Mouse (Mus musculus): ENCODE measurements around the gene Cpa1.
A peak's percentile ranks its signal among the peaks of the same experiment; 100 is the strongest.

The Cpa1 gene

GRCm38 (mm10) chr6:30673764-30674561, 34.9 kb downstream of the Cpa1 start:
- no peak for DNase-seq (ENCODE audit: low read depth)

DNA sequence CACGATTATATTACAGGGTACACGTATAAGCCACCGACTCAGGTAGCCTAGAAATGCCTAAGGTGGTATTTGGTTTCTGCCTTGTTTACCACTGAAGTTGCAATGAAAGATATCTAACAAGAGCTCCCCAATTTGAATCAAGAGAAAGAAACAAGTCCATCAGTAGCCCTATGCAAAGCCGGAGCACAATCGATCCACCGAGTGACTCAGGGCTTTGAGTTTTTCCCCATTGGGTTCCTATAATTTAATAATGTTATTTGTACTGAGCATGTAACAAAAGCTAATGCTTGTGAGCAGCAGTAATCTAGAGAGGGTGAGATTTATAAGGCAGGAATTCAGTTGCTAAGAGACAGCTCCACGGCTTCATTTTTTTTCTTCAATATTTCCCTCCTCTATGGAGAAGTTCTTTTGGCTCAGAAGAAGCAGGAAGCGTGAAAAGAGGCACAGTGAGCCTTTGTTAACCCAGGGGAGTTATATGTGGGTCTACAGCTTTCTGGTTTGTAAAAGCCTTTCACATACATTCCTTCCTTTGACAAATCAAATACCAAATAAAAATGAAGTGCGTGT, 35.8 kb downstream of the Cpa1 start:
- DNase-seq (ENCODE audit: low read depth), result no peak

DNA sequence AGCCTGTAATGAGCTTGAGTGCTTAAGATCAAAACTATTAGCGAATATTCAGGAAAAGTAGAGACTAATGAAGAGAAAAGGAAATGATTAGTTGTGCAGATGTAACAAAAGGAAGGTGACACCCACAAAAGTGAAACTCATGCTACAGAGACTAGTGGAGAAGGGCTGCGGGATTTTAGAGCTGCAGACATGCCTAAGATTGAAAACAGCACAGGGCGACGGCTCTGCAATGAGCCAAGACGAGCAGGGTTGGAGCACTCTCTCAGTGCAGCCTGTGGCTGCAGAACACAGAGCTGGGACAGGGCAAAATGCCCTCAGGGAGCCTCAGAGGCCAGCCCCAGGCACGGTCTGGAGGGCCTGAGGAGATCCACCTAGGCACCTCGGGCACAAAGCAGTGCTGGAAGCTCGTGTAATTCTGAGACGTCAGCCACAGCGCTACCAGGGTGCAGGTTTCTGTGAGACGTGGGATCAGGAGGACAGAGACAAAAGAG, 36.3 kb downstream of the Cpa1 start:
- DNase-seq (ENCODE audit: low read depth), result no peak

- DNase-seq (ENCODE audit: low read depth), result no peak
Observed at GRCm38 (mm10) chr6:30676506-30676905, 37.5 kb downstream of the Cpa1 start.

DNA sequence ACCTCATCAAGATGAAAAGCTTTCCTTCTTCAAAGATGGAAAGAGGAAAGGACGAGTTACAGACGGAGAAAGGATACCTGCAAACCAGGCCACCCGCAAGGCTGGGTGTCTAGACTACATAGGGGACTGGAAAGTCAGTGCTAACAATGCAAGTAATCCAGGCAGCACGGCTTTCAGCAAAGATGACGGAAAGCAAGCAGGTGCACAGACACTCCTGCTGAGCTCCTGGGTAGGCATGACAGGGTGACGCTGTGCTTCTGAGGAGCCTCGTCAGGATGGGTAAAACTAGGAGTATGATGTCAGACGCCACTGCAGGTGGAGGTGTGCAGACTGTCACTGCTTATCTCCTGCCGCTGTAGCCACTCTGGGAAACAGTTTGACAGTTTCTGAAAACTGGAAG, 38.6 kb downstream of the Cpa1 start:
- no peak for DNase-seq (ENCODE audit: low read depth)

- no peak for DNase-seq (ENCODE audit: low read depth)
Observed at GRCm38 (mm10) chr6:30678482-30678881, 39.5 kb downstream of the Cpa1 start.

DNA sequence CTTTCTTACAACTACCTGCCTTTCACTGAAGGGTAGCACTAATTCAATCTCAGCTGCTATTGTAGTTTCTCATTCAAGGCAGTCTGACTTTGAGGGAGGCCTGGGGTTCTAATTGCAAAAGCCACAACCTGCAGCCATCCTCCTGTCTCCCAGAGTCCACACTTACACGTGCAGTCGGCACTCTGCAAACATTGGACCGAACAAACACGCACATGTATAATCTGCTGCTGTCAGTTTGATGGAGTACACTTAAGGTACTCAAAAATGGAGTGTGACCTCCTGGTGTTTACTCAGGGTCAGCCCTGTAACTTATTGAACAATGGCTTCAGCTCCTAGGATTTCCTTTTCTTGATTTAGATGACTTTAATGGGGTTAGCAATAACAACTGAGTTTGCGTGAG, 40.5 kb downstream of the Cpa1 start:
- DNase-seq (ENCODE audit: low read depth), result no peak

DNA sequence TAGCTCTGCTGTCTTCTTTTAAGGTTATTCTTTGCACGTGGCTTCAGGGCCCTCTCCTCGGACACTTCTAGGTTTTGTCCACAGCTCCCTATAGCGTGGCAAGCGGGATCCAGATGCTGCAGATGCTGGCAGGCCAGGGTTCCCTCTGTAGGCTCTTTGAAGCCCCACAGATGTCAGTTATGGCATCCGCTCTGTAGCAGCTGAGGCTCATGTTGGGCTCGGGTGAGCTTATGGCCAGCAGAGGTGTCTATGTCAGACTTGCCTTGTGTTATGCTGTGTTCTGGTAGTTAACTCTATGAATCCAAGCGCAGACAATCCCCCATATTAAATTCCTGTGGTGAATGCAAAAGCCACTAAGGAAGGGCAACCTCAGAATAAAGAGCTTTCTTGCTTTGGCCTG, 41.4 kb downstream of the Cpa1 start:
- DNase-seq (ENCODE audit: low read depth), result no peak

GRCm38 (mm10) chr6:30681935-30682900, 43.2 kb downstream of the Cpa1 start:
- DNase-seq (ENCODE audit: low read depth), result no peak

DNA sequence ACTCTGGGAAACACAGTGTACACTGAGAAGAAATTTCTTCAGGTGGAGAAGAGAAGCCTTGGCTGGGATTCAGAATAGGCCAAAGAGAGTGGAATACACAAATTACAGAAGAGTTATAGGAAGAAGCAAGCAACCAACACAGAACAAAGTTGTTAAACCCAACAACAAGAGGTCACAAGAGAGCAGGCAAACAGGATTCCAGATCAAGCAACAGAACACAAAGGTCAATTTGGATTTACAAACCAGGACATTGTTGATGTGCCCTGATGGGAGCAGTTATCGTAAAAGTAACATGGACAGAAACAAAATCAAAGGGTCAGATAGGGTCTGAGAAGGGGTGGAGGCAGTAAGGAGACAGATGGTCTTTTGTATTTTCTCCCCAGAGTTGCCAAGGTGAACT, 45.6 kb downstream of the Cpa1 start:
- DNase-seq (ENCODE audit: low read depth), result no peak

DNA sequence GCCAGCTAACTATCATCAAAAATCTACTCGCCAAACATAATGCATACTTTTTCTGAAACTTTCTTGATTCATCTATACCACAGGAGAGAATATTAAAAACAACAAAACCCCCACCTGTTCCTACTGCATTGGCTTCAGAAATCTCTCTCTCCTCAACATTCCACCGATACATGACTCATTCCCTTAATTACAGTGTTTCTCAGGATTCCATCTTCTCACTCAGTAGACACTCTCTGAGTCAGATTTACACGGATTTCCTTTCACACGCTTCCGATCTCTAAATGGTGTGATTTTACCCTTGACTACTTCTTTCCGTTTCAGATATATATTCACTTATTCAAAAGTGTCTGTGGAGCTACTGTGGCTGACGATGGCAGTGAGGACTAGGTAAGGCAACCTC, 48.2 kb downstream of the Cpa1 start:
- no peak for DNase-seq (ENCODE audit: low read depth)

- DNase-seq (ENCODE audit: low read depth), result peak; percentile 50
Observed at GRCm38 (mm10) chr6:30692826-30693225, 53.8 kb downstream of the Cpa1 start.

- peak; percentile 97 for DNase-seq (ENCODE audit: low read depth)
Observed at GRCm38 (mm10) chr6:30693350-30693991, 54.5 kb downstream of the Cpa1 start, which contains the start of gene Cep41. Gene Cep41, minus strand, starts transcription at chr6:30693749.

GRCm38 (mm10) chr6:30694209-30694608, 55.2 kb downstream of the Cpa1 start:
- no peak for DNase-seq (ENCODE audit: low read depth)

Data from 416B (cell line).